Mouse (Mus musculus) mature B cell (primary cell): ENCODE data around the gene Hist2h2bb.

ENCODE experiments used
- in situ Hi-C: fragments of 300-500 bp; cut with MboI; formaldehyde crosslinking; loops from 2 replicates; pipeline ENCODE4 v1.14.3; 2019

The Hist2h2bb gene

GRCm38 (mm10) chr3:96300706-96301529 is 31.4 kb downstream of the Hist2h2bb start:
- in situ Hi-C loops, result no loop called here

GRCm38 (mm10) chr3:96302076-96302475 is 32.5 kb downstream of the Hist2h2bb start:
- in situ Hi-C loops, result no loop called here

GRCm38 (mm10) chr3:96306506-96306905 is 37.0 kb downstream of the Hist2h2bb start:
- in situ Hi-C loops, result no loop called here

- in situ Hi-C loops, result no loop called here
Measured at GRCm38 (mm10) chr3:96309441-96309840, 39.9 kb downstream of the Hist2h2bb start.

- in situ Hi-C loops, result no loop called here
Measured at GRCm38 (mm10) chr3:96312341-96313098, 43.0 kb downstream of the Hist2h2bb start.
